Mouse (Mus musculus) forebrain, embryonic 16.5 days (tissue): ENCODE results near the gene Plekhh1. TPM values are rescaled to one million over a fixed set of nuclear protein-coding genes. Genes with fewer than 3 reads are reported as not detected.

Experiments
- ATAC-seq: fragments of 200-750 bp; cut with Nextera tagmentation; 2 replicates; pipeline ENCODE4 v1.8.0; 2017; ENCODE audit warnings: mild to moderate bottlenecking, moderate library complexity
- H3K27ac ChIP-seq: fragments of 300-500 bp; sonication (generic); 2 replicates; pipeline ENCODE4 v1.5.1; 2014; ENCODE audit warnings: low read length, control low read depth
- H3K27me3 ChIP-seq: fragments of 300-500 bp; sonication (generic); replicated peaks from 2 replicates; pipeline ENCODE4 v1.6.1; 2014; ENCODE audit warnings: low read length; ENCODE audit not compliant: control insufficient read depth, insufficient read depth
- H3K36me3 ChIP-seq: fragments of 300-500 bp; sonication (generic); 2 replicates; pipeline ENCODE4 v1.6.1; 2014; ENCODE audit not compliant: control insufficient read depth, insufficient read depth
- H3K4me1 ChIP-seq: fragments of 300-500 bp; sonication (generic); replicated peaks from 2 replicates; pipeline ENCODE4 v1.6.1; 2014; ENCODE audit warnings: low read length; ENCODE audit not compliant: control insufficient read depth, insufficient read depth
- H3K4me2 ChIP-seq: fragments of 300-500 bp; sonication (generic); 2 replicates; pipeline ENCODE4 v1.6.1; 2014; ENCODE audit warnings: mild to moderate bottlenecking, low read length, control low read depth
- H3K4me3 ChIP-seq: fragments of 300-500 bp; sonication (generic); replicated peaks from 2 replicates; pipeline ENCODE4 v1.5.1; 2014; ENCODE audit warnings: mild to moderate bottlenecking, low read length, control low read depth
- H3K9ac ChIP-seq: fragments of 300-500 bp; sonication (generic); replicated peaks from 2 replicates; pipeline ENCODE4 v1.6.1; 2014; ENCODE audit warnings: low read depth, low read length, control low read depth
- H3K9me3 ChIP-seq: fragments of 300-500 bp; sonication (generic); 2 replicates; pipeline ENCODE4 v1.6.1; 2016; ENCODE audit warnings: low read length; ENCODE audit not compliant: control insufficient read depth
- WGBS: fragments of 180-500 bp; shearing (Covaris S2); extraction: QIAGEN DNeasy Blood & Tissue Kit; methylation state at CpG from one replicate; pipeline ENCODE4 v1.1.7; 2014; 5-methylcytosine and 5-hydroxymethylcytosine counted together
- polyA plus RNA-seq: library from polyadenylated mRNA; unstranded; fragments of >200 nt; fragmentation: Nextera tagmentation; extraction: Ambion mirVana; gene quantifications from 2 replicates; pipeline ENCODE4 v1.2.1, GENCODE M21; 2015

The Plekhh1 gene
- polyA plus RNA-seq, 1 experiment from 2014 or later: 2.5 TPM

DNA sequence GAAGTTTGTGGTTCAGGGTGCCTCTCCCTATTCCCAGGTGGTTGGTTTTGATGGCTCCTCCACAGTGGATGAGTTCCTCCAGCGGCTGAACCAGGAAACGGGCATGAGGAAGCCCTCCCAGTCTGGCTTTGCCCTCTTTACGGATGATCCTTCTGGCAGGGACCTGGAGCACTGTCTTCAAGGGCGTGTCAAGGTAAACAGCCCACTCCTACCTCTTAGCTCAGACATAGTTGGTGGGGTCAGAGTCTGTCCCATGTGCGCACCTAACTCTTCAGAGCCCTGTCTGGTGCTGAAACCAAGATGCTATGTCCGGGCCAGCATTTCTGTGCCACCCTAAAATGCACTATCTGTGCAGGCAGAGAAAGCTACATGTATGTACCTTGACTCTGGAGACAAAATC is 44.4 kb downstream of the Plekhh1 start:
- no peak overlapping the region for H3K4me2 ChIP-seq
- no peaks in the 10 kb centered on the region for H3K27me3 ChIP-seq
- H3K4me1 ChIP-seq: no peaks in the 10 kb centered on the region
- H3K36me3 ChIP-seq: peaks cover 10% of the 10 kb centered on the region
- ATAC-seq: no peak
- WGBS: 94% methylated on average over 6 of the region's 6 CpGs
- H3K4me3 ChIP-seq: no peak overlapping the region
- no peaks in the 10 kb centered on the region for H3K9me3 ChIP-seq
- H3K27ac ChIP-seq: no peak overlapping the region
- no peak overlapping the region for H3K9ac ChIP-seq

GRCm38 (mm10) chr12:79089182-79089812 is 60.3 kb downstream of the Plekhh1 start, which contains the start of gene Pigh:
Gene Pigh (minus strand): TSS chr12:79089651.
- peak; percentile 100 for ATAC-seq
- H3K9ac ChIP-seq: peak within 1 kb of the TSS; percentile 73
- no peaks in the 10 kb centered on the region for H3K9me3 ChIP-seq
- no peaks in the 10 kb centered on the region for H3K27me3 ChIP-seq
- under 1% methylated on average over 49 of the region's 53 CpGs for WGBS
- H3K4me3 ChIP-seq: peak within 1 kb of the TSS; percentile 64
- H3K4me1 ChIP-seq: peaks cover 4% of the 10 kb centered on the region
- H3K27ac ChIP-seq: no peak within 1 kb of the TSS
- H3K36me3 ChIP-seq: no peaks in the 10 kb centered on the region
- H3K4me2 ChIP-seq: peak within 1 kb of the TSS; percentile 75

GRCm38 (mm10) chr12:79092569-79092968 is 63.6 kb downstream of the Plekhh1 start:
- H3K4me2 ChIP-seq: no peak overlapping the region
- no peak overlapping the region for H3K4me3 ChIP-seq
- H3K36me3 ChIP-seq: no peaks in the 10 kb centered on the region
- H3K27me3 ChIP-seq: no peaks in the 10 kb centered on the region
- H3K9me3 ChIP-seq: no peaks in the 10 kb centered on the region
- WGBS: 32% methylated on average over 4 of the region's 4 CpGs
- no peak overlapping the region for H3K27ac ChIP-seq
- ATAC-seq: no peak
- peaks cover 4% of the 10 kb centered on the region for H3K4me1 ChIP-seq
- H3K9ac ChIP-seq: no peak overlapping the region

DNA sequence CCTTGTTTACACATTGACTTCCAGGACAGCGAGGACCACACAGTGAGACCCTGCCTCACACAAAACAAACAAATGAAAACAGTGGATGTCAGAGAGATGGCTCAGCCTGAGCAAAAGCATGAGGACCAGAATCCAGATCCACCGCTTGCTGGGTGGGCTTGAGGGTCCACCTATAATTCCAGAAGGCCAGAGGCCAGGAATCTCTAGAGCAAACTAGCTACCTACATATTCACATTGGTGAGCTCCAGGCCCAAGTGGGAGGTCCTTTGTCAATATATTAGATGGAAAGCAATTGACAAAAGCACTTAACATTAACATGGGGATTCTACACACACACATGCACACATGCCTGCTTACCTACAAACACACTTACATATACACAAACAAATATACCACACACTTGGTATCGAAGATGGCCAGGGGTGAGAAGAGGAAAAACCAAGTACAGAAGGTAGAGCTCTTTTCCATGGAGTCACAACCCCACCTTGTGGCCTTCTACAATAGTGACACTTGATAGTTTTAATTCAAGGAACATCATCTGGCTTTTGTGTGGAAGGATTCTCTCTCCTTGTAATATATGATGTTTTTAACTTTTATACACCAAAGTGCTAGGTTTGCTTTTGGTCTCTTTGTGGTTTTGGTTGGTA is 68.3 kb downstream of the Plekhh1 start:
- Histone ChIP-seq H3K4me1 (no peaks in the 10 kb centered on the region), H3K36me3 (no peaks in the 10 kb centered on the region), H3K27me3 (no peaks in the 10 kb centered on the region), H3K27ac (no peak overlapping the region), H3K9me3 (no peaks in the 10 kb centered on the region), H3K9ac (no peak overlapping the region), H3K4me3 (no peak overlapping the region), H3K4me2 (no peak overlapping the region)
- WGBS: 65% methylated on average over 3 of the region's 3 CpGs
- ATAC-seq: peak; percentile 65

DNA sequence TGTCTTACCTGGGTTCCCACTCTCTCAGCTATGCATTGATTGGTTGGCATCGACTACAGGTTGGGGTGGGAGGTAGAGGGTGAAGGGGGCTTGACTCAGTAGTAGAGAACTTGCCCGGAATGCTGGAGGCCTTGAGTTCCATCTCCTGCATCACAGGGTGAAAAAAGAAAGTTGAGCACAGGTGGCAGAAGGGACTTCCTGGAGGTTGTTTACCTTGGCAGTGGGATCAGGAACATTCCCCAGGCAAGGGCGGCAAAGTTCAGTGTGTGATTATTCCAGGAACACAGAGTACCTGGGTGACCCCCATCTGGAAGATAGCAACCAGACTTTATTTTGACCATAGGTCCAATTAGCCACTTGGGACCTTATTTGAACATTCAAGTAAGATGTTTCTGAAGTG is 74.8 kb downstream of the Plekhh1 start:
- H3K9ac ChIP-seq: no peak overlapping the region
- H3K4me1 ChIP-seq: no peaks in the 10 kb centered on the region
- no peak overlapping the region for H3K4me3 ChIP-seq
- H3K27ac ChIP-seq: no peak overlapping the region
- no peaks in the 10 kb centered on the region for H3K36me3 ChIP-seq
- no peaks in the 10 kb centered on the region for H3K9me3 ChIP-seq
- WGBS: 84% methylated on average over 3 of the region's 3 CpGs
- H3K4me2 ChIP-seq: no peak overlapping the region
- H3K27me3 ChIP-seq: no peaks in the 10 kb centered on the region
- ATAC-seq: no peak

- H3K36me3 ChIP-seq: no peaks in the 10 kb centered on the region
- no peaks in the 10 kb centered on the region for H3K27me3 ChIP-seq
- no peak for ATAC-seq
- H3K27ac ChIP-seq: no peak overlapping the region
- H3K4me2 ChIP-seq: no peak overlapping the region
- no peaks in the 10 kb centered on the region for H3K9me3 ChIP-seq
- no peak overlapping the region for H3K9ac ChIP-seq
- H3K4me1 ChIP-seq: no peaks in the 10 kb centered on the region
- H3K4me3 ChIP-seq: no peak overlapping the region
- WGBS: 57% methylated on average over 2 of the region's 2 CpGs
These were observed 75.6 kb downstream of the Plekhh1 start for GRCm38 (mm10) chr12:79104544-79104943.

DNA sequence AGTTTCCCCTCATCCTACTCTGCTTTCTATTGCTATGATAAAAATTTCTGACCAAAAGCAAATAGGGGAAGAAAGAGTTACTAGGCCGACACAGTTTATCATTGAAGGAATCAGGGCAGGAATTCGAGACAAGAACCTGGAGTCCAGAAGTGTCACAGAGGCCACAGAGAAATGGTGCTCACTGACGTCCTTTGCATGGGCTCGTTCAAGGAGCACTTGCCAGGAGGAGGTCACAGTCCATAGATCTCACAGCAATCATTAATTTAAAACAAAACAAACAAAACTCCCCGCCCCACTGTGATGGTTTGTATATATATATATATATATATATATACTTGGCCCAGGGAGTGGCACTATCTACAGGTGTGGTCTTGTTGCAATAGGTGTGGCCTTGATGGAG is 76.3 kb downstream of the Plekhh1 start:
- 94% methylated on average over 5 of the region's 5 CpGs for WGBS
- Histone ChIP-seq H3K4me1 (no peaks in the 10 kb centered on the region), H3K4me3 (no peak overlapping the region), H3K27ac (no peak overlapping the region), H3K27me3 (no peaks in the 10 kb centered on the region), H3K36me3 (no peaks in the 10 kb centered on the region), H3K4me2 (no peak overlapping the region), H3K9me3 (no peaks in the 10 kb centered on the region), H3K9ac (no peak overlapping the region)
- no peak for ATAC-seq

GRCm38 (mm10) chr12:79118991-79119390 is 90.0 kb downstream of the Plekhh1 start:
- no peaks in the 10 kb centered on the region for H3K27me3 ChIP-seq
- no peak overlapping the region for H3K27ac ChIP-seq
- no peaks in the 10 kb centered on the region for H3K36me3 ChIP-seq
- no peak for ATAC-seq
- no peaks in the 10 kb centered on the region for H3K9me3 ChIP-seq
- no peaks in the 10 kb centered on the region for H3K4me1 ChIP-seq
- no peak overlapping the region for H3K4me3 ChIP-seq
- no peak overlapping the region for H3K9ac ChIP-seq
- H3K4me2 ChIP-seq: no peak overlapping the region
- WGBS: 93% methylated on average over 4 of the region's 4 CpGs

GRCm38 (mm10) chr12:79122820-79123219 is 93.9 kb downstream of the Plekhh1 start:
- Histone ChIP-seq H3K9ac (no peak overlapping the region), H3K9me3 (no peaks in the 10 kb centered on the region), H3K36me3 (no peaks in the 10 kb centered on the region), H3K4me1 (no peaks in the 10 kb centered on the region), H3K27me3 (no peaks in the 10 kb centered on the region), H3K27ac (no peak overlapping the region), H3K4me2 (no peak overlapping the region), H3K4me3 (no peak overlapping the region)
- WGBS: 34% methylated on average over 3 of the region's 3 CpGs
- ATAC-seq: peak; percentile 49
